Mouse (Mus musculus): ENCODE data around the gene Antxr1.

GRCm38 (mm10) chr6:87244117-87245100, 91.2 kb downstream of the Antxr1 start:
- TF ChIP-seq CTCF (IDR thresholded peaks at IDR 0.05) (no peak), POLR2A (IDR thresholded peaks at IDR 0.05; ENCODE audit: insufficient read depth, low read depth, low read length) (no peak)
